Mouse (Mus musculus): ENCODE results near the gene Notch2. TPM values are rescaled to one million over a fixed set of nuclear protein-coding genes. Genes with fewer than 3 reads are reported as not detected.

The Notch2 gene
- total and polyA plus RNA-seq, 2 experiments from 2014 or later: 6.1 to 22.8 TPM

GRCm38 (mm10) chr3:98187777-98188176 lies 174.4 kb downstream of the Notch2 start:
- Histone ChIP-seq H3K4me3 (ENCODE audit: low read depth, low read length) (no peak overlapping the region), H3K9ac (replicated peaks; ENCODE audit: low read length, poor library complexity, severe bottlenecking) (no peak overlapping the region), H3K27ac (ENCODE audit: low read depth, low read length) (no peak overlapping the region), H3K36me3 (ENCODE audit: insufficient read depth, low read length) (no peaks in the 10 kb centered on the region), H3K4me2 (ENCODE audit: low read depth, low read length, poor library complexity, severe bottlenecking) (no peak overlapping the region), H3K27me3 (ENCODE audit: insufficient read depth, low read length) (no peaks in the 10 kb centered on the region), H3K4me1 (ENCODE audit: insufficient read depth, low read length) (no peaks in the 10 kb centered on the region), H3K9me3 (ENCODE audit: low read length) (no peaks in the 10 kb centered on the region)
- DNase-seq (ENCODE audit: low spot score) (no peak), ATAC-seq (ENCODE audit: low FRiP score) (no peak)
- WGBS: 89% methylated on average over 3 of the region's 3 CpGs
- no peak for TF ChIP-seq CTCF (IDR thresholded peaks at IDR 0.05)

- Histone ChIP-seq H3K4me2 (ENCODE audit: low read depth, low read length, poor library complexity, severe bottlenecking) (no peak overlapping the region), H3K4me1 (ENCODE audit: insufficient read depth, low read length) (no peaks in the 10 kb centered on the region), H3K4me3 (ENCODE audit: low read depth, low read length) (no peak overlapping the region), H3K9me3 (ENCODE audit: low read length) (no peaks in the 10 kb centered on the region), H3K27ac (ENCODE audit: low read depth, low read length) (0 out of 2 replicates have a peak overlapping the region, but pooled peaks have one; percentile 43), H3K36me3 (ENCODE audit: insufficient read depth, low read length) (no peaks in the 10 kb centered on the region), H3K27me3 (ENCODE audit: insufficient read depth, low read length) (no peaks in the 10 kb centered on the region), H3K9ac (replicated peaks; ENCODE audit: low read length, poor library complexity, severe bottlenecking) (no peak overlapping the region)
- DNase-seq (ENCODE audit: low spot score): peak; percentile 65
- WGBS: 8% methylated on average over 9 of the region's 9 CpGs
- no peak for TF ChIP-seq CTCF (IDR thresholded peaks at IDR 0.05)
- peak; percentile 38; the same call in 1 of the 2 replicates for ATAC-seq (ENCODE audit: low FRiP score)
Observed at GRCm38 (mm10) chr3:98197711-98198532, 184.6 kb downstream of the Notch2 start.

GRCm38 (mm10) chr3:98199747-98200146 lies 186.4 kb downstream of the Notch2 start:
- 74% methylated on average over 5 of the region's 5 CpGs for WGBS
- TF ChIP-seq CTCF (IDR thresholded peaks at IDR 0.05): no peak
- Histone ChIP-seq H3K27ac (ENCODE audit: low read depth, low read length) (no peak overlapping the region), H3K9ac (replicated peaks; ENCODE audit: low read length, poor library complexity, severe bottlenecking) (no peak overlapping the region), H3K27me3 (ENCODE audit: insufficient read depth, low read length) (no peaks in the 10 kb centered on the region), H3K9me3 (ENCODE audit: low read length) (no peaks in the 10 kb centered on the region), H3K4me1 (ENCODE audit: insufficient read depth, low read length) (no peaks in the 10 kb centered on the region), H3K36me3 (ENCODE audit: insufficient read depth, low read length) (no peaks in the 10 kb centered on the region), H3K4me2 (ENCODE audit: low read depth, low read length, poor library complexity, severe bottlenecking) (no peak overlapping the region), H3K4me3 (ENCODE audit: low read depth, low read length) (no peak overlapping the region)
- no peak for DNase-seq (ENCODE audit: low spot score)
- no peak for ATAC-seq (ENCODE audit: low FRiP score)

Other genes starting within 250 kb of the Notch2 start
- gene Pde4dip, start 124.8 kb upstream of the Notch2 start, total RNA-seq (2014; rRNA removed): 93.6 and 100 TPM in 2 replicates
- gene Pde4dip, start 124.8 kb upstream of the Notch2 start, polyA plus RNA-seq (2015; fragmentation: Nextera tagmentation; extraction: Ambion mirVana): 46.4 and 47.6 TPM in 2 replicates
- 62.8 and 69.3 TPM in 2 replicates for gene Sec22b, start 112.3 kb upstream of the Notch2 start, total RNA-seq (2014; rRNA removed)
- gene Sec22b, start 112.3 kb upstream of the Notch2 start, polyA plus RNA-seq (2015; fragmentation: Nextera tagmentation; extraction: Ambion mirVana): 81.4 and 89.1 TPM in 2 replicates
- not detected in 2 replicates for gene Adam30, start 147.1 kb downstream of the Notch2 start, total RNA-seq (2014; rRNA removed)
- gene Adam30, start 147.1 kb downstream of the Notch2 start, polyA plus RNA-seq (2015; fragmentation: Nextera tagmentation; extraction: Ambion mirVana): not detected in 2 replicates
- gene Reg4, start 208.6 kb downstream of the Notch2 start, total RNA-seq (2014; rRNA removed): not detected in 2 replicates
- gene Reg4, start 208.6 kb downstream of the Notch2 start, polyA plus RNA-seq (2015; fragmentation: Nextera tagmentation; extraction: Ambion mirVana): not detected in 2 replicates